Mouse (Mus musculus): Measurements from ENCODE around the gene Gm10491. TPM values are rescaled to one million over a fixed set of nuclear protein-coding genes. Genes with fewer than 3 reads are reported as not detected.
A peak's percentile ranks its signal among the peaks of the same experiment; 100 is the strongest.

Gm10491 gene
- total RNA-seq, 2 experiments from 2014 or later, result not detected

DNA sequence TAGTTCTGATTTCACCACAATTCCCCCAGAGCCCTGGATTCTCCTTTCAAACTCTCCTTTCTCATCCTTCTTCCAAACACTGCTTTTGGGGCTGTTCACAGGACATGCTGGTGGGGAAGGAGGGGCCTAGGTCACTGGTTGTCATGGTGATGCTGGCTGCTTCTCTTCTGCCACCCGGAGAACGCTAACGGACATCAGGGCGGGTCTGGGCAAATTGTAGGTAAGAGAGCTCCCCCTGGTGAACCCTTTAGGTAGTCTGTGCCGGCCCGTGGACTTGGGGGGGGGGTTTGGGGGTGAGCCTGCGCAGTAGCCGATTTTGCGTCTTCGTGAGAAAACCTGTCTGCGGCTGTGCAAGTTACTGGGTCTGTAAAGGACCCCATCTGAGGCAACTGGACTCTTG is 27.8 kb downstream of the Gm10491 start:
- DNase-seq, result peak; percentile 64

DNA sequence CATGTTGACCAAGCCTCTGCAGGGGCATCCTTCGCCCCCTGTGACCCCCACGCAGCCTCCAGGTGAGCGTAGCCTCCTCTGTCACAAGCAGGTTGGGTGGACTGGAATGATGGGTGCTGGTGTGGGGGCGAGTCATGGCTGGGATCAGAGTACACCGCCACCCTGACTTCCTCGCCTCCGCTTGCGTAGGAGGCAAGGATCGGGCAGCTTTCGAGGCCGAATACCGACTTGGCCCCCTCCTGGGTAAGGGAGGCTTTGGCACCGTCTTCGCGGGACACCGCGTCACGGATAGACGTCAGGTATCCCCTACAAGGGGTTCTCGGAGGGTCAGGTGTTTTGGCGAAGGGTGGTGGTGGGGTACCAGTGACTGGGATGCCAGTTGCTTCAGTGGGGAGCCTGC is 29.1 kb downstream of the Gm10491 start:
- no peak for DNase-seq

DNA sequence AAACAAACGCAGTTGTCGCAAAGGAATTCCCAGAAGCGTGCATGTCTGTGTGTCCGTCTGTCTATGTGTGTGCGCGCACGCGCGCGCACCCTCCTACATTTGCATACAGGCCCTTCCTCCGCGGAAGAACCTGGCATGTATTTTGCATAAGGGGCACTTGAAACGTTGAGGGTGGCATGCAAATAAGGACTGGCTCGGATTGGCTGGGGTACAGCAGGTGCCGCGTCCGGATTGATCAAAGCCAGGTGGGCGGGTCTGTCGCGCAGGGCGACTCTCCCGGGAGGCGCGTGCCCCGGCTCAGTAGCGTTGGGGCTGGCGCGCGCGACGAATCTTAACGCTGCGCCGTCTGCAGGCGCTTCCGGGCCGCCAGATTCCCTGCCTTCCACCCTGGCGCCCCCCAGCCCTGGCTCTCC is 29.6 kb downstream of the Gm10491 start, which contains the start of gene Pim2:
TSS of gene Pim2 (plus strand) at position 256 of the 413 bp plus-strand sequence.
- peak; percentile 78 for DNase-seq

DNA sequence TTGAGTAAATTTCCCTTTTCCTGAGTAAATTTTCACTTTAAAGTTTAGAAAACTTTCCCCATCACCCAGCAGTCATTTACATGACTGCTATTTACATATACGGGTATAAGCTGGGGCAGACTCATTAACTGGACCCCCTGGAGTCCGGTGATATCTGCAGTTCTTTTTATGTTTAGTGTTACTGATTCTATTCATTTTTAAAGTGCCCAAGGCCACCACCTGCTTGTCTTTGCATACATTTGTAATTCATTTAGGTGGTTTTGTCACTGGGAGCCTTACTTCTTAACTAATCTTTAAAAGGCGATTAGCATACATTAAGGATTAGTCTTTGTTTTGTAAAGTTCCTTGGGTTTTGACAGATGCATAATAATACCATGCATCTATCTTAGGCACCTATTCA is 37.8 kb downstream of the Gm10491 start:
- DNase-seq, result no peak

DNA sequence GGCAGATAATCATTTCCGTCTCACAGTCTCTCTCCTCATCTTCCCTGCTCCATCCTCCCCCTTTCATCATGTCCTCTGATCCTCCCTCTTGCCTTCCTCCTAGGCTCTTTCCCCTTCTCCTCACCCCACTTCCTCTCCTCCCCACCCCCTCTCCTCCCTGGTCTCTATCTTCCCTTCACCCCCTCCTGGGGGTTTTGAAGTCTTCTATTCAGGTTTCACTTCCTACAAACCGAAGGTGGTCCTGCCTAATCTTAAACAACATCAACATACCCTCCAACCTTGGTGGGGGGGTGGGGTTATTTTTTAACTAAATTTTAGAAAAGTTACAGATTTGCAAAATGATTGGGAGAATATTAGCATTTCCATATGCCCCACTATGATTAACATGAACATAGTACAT is 39.1 kb downstream of the Gm10491 start:
- no peak for DNase-seq

DNA sequence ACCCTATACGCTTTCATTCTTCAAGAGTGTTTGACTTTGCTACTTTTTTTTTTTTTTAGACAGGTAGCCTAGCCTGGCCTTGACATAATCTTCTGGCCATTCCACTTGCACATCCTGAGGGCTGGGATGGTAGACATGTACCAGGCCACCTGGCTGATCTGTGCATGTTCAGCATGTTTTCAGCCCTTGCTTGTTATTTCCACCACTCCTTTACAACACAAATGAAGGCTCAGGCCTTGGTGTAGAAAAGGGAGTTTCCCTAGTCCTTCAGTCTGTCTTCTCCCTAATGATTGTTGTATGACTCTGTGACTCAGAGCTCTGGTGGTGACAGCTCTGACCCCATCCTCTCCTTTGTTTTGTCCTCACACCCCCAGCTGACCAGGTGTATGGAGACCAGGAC is 40.5 kb downstream of the Gm10491 start:
- no peak for DNase-seq

DNA sequence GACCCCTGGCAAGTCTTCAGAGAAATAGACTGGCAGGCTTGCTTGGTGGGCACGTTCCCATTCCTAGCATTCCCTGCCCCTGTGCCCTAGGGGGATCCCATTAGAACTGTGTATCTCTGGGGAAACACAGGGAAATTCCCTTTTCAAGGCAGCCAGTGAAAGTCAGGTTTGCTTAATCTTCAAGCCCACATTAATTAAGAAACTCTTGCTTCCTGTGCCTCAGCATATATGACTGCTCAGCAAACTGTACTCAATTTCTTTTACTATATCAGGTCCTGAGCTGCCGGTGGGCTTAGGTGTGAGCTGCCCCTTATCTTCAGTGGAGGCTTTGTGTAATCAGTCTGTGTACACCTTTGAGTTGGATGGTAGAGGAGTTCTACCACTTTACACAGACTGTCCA is 41.8 kb downstream of the Gm10491 start:
- no peak for DNase-seq

DNA sequence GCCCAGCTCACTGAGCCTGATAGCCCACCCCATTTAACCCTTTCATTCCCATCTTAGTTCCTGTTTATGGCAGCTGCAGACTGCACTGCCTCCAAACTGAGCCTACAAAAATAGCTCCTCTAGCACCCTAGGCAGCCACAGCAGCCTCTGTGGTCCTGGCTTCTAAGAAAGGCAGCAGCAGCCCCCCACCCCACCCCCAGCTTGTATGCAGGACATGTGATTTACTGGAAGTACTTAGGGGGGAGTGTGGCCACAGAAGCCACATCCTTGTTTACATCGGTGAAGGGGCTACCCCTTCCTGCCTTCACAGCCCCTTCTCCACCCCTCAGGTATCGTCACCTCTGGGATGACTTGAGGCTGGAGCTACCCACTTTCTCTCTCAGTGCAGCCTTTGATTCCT is 42.3 kb downstream of the Gm10491 start:
- DNase-seq, result no peak

DNA sequence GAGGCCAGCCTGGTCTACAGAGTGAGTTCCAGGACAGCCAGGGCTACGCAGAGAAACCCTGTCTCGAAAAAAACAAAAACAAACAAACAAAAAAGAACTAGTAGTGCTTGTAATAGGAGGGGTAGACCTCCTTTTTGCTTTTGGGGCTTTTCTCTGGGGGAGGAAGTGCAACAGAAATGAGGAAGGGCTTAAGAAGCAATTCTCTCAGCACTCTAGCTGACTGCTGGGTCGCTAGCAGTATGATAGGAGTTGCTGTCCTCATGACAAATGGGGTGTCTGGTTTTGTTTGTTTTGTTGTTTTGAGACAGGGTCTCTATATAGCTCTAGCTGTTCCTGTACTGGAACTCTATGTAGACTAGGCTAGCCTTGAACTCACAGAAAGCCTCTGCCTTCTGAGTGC is 43.1 kb downstream of the Gm10491 start:
- no peak for DNase-seq

DNA sequence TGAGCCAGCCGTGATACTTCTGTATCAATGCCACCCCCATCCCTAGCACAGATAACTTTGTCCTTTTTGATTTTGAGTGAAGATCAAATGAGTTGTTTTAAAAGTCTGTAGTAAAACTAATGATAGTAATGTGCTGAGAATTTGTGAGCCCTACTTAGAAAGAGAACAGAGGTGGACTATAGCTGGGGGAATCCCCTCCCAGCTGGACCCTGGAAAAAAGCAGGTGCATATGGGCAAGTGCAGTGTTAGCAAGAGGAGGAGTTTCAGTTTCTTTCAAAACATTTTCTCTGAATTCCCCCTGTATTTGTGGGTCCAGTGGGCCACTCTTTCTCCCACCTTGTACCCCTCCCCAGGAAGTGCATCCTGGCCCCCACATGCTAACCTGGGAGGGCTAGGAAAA is 44.5 kb downstream of the Gm10491 start:
- no peak for DNase-seq

DNA sequence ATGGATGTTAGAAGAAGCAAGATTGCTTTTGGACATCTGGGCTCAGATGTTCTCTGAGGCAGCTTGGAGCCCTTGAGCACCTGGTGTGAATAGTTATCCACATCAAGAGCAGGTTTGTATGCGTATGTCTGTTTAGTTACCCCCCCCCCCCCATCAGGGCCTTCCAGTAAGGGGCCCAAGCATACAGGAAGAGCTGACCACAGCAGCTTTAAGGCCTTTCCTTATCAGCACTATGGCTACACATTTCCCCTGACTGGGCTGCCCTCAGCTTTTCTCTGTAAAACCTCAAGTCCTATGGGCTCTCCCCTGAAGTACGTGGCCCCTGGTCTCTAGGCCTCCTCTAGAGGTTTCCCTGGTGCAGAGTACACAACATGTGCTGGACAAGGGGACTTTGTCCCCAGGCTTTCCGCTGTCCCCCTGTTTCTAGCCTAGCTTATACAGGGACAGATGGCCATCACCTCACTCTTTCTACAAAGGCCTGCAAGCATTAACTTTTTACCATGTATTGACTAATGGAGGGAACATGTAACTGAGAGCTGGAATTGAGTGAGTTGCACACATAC is 48.4 kb downstream of the Gm10491 start:
- no peak for DNase-seq

Other genes starting within 250 kb of the Gm10491 start
- gene Plp2, start 236.4 kb downstream of the Gm10491 start, total RNA-seq (2021), result 100 to 1,000 TPM; 101 to 115 TPM
- gene Magix, start 226.6 kb downstream of the Gm10491 start, total RNA-seq (2021), result 1 to 10 TPM; 2.3 to 2.7 TPM
- 10 to 100 TPM; 26.1 to 26.4 TPM for gene Gpkow, start 210.7 kb downstream of the Gm10491 start, total RNA-seq (2021)
- 10 to 100 TPM; 23.6 to 23.9 TPM for gene Wdr45, start 193.5 kb downstream of the Gm10491 start, total RNA-seq (2021)
- not detected for gene Gm45208, start 185.6 kb downstream of the Gm10491 start, total RNA-seq (2021)
- gene Praf2, start 179.4 kb downstream of the Gm10491 start, total RNA-seq (2021), result 10 to 100 TPM; 10.3 to 11.0 TPM
- gene Ccdc120, start 156.9 kb downstream of the Gm10491 start, total RNA-seq (2021), result 1 to 10 TPM; 1.2 to 3.0 TPM
- 10 to 100 TPM; 16.2 to 16.5 TPM for gene Tfe3, start 145.3 kb downstream of the Gm10491 start, total RNA-seq (2021)
- 10 to 100 TPM; 23.7 to 28.4 TPM for gene Gripap1, start 118.1 kb downstream of the Gm10491 start, total RNA-seq (2021)
- gene Kcnd1, start 85.5 kb downstream of the Gm10491 start, total RNA-seq (2021), result under 1 TPM; 0.48 to 0.59 TPM
- gene Otud5, start 66.5 kb downstream of the Gm10491 start, total RNA-seq (2021), result 10 to 100 TPM; 34.8 to 39.3 TPM
- 1 to 10 TPM; 3.3 to 5.0 TPM for gene Pim2, start 29.6 kb downstream of the Gm10491 start, total RNA-seq (2021)
- 10 to 100 TPM; 15.5 to 17.7 TPM for gene Slc35a2, start 23.8 kb downstream of the Gm10491 start, total RNA-seq (2021)
- 10 to 100 TPM; 35.0 to 37.7 TPM for gene Pqbp1, start 8.6 kb downstream of the Gm10491 start, total RNA-seq (2021)
- gene Timm17b, start 8.5 kb downstream of the Gm10491 start, total RNA-seq (2021), result 10 to 100 TPM; 57.3 to 61.3 TPM
- not detected for gene Gm10490, start 1.7 kb upstream of the Gm10491 start, total RNA-seq (2021)
- gene Pcsk1n, start 12.0 kb upstream of the Gm10491 start, total RNA-seq (2021), result not detected
- not detected for gene Eras, start 20.8 kb upstream of the Gm10491 start, total RNA-seq (2021)
- 10 to 100 TPM; 30.3 to 32.8 TPM for gene Hdac6, start 40.1 kb upstream of the Gm10491 start, total RNA-seq (2021)
- under 1 TPM in 1 of 2 experiments, not detected in 1; 0.14 TPM for gene Gata1, start 70.2 kb upstream of the Gm10491 start, total RNA-seq (2021)
- not detected for gene Glod5, start 110.7 kb upstream of the Gm10491 start, total RNA-seq (2021)
- 10 to 100 TPM; 16.3 to 16.4 TPM for gene Suv39h1, start 166.9 kb upstream of the Gm10491 start, total RNA-seq (2021)
- gene Was, start 182.7 kb upstream of the Gm10491 start, total RNA-seq (2021), result 1 to 10 TPM; 1.5 to 2.1 TPM
- gene Wdr13, start 225.1 kb upstream of the Gm10491 start, total RNA-seq (2021), result 10 to 100 TPM; 74.1 to 79.1 TPM
- gene Rbm3, start 238.0 kb upstream of the Gm10491 start, total RNA-seq (2021), result 100 to 1,000 TPM; 471 to 553 TPM

Measured in heart, postnatal 4 days (tissue).